Mouse (Mus musculus) heart, embryonic 11.5 days (tissue): ENCODE measurements around the gene Wdr20. TPM values are rescaled to one million over a fixed set of nuclear protein-coding genes. Genes with fewer than 3 reads are reported as not detected.
"Not testable (repeated sequence)": the region's sequence is repeated elsewhere in the genome, so short reads cannot be mapped to it uniquely, and the experiment has no call there.

ENCODE experiments used
- ATAC-seq: fragments of 200-750 bp; cut with Nextera tagmentation; replicated peaks from 2 replicates; pipeline ENCODE4 v1.8.0; 2017; ENCODE audit warnings: moderate library complexity; ENCODE audit not compliant: insufficient number of reproducible peaks, low FRiP score, low TSS enrichment
- H3K27ac ChIP-seq: fragments of 300-500 bp; sonication (generic); 2 replicates; pipeline ENCODE4 v1.5.1; 2014; ENCODE audit warnings: mild to moderate bottlenecking, low read depth, low read length
- H3K27me3 ChIP-seq: fragments of 300-500 bp; sonication (generic); 2 replicates; pipeline ENCODE4 v1.6.1; 2014; ENCODE audit warnings: mild to moderate bottlenecking, low read length, mixed read lengths; ENCODE audit not compliant: control insufficient read depth, insufficient read depth
- H3K36me3 ChIP-seq: fragments of 300-500 bp; sonication (generic); 2 replicates; pipeline ENCODE4 v1.6.1; 2014; ENCODE audit warnings: mild to moderate bottlenecking, low read length, moderate library complexity, mixed read lengths; ENCODE audit not compliant: control insufficient read depth, insufficient read depth
- H3K4me1 ChIP-seq: fragments of 300-500 bp; sonication (generic); 2 replicates; pipeline ENCODE4 v1.6.1; 2014; ENCODE audit warnings: low read length; ENCODE audit not compliant: control insufficient read depth, insufficient read depth
- H3K4me2 ChIP-seq: fragments of 300-500 bp; sonication (generic); 2 replicates; pipeline ENCODE4 v1.6.1; 2014; ENCODE audit warnings: mild to moderate bottlenecking, moderate library complexity
- H3K4me3 ChIP-seq: fragments of 300-500 bp; sonication (generic); 2 replicates; pipeline ENCODE4 v1.5.1; 2014; ENCODE audit warnings: low read depth, low read length
- H3K9ac ChIP-seq: fragments of 300-500 bp; sonication (generic); 2 replicates; pipeline ENCODE4 v1.6.1; 2014; ENCODE audit warnings: mild to moderate bottlenecking, low read depth, low read length, moderate library complexity
- H3K9me3 ChIP-seq: fragments of 300-500 bp; sonication (generic); replicated peaks from 2 replicates; pipeline ENCODE4 v1.6.1; 2016; ENCODE audit warnings: low read length; ENCODE audit not compliant: control insufficient read depth
- WGBS: fragments of 180-500 bp; shearing (Covaris S2); extraction: QIAGEN DNeasy Blood & Tissue Kit; methylation state at CpG from one replicate; pipeline ENCODE4 v1.1.7; 2014; ENCODE audit not compliant: insufficient replicate concordance; 5-methylcytosine and 5-hydroxymethylcytosine counted together
- polyA plus RNA-seq: library from polyadenylated mRNA; unstranded; fragments of >200 nt; fragmentation: Nextera tagmentation; extraction: Ambion mirVana; gene quantifications from 2 replicates; pipeline ENCODE4 v1.2.1, GENCODE M21; 2014

Wdr20 gene
- polyA plus RNA-seq, 1 experiment from 2014 or later, result 15.2 TPM

GRCm38 (mm10) chr12:110705419-110705818 lies 32.3 kb upstream of the Wdr20 start:
- not testable (repeated sequence) for H3K9me3 ChIP-seq, H3K36me3 ChIP-seq, H3K27ac ChIP-seq, H3K27me3 ChIP-seq, H3K4me3 ChIP-seq, ATAC-seq, H3K9ac ChIP-seq, H3K4me2 ChIP-seq
- 89% methylated on average over 4 of the region's 4 CpGs for WGBS
- H3K4me1 ChIP-seq, result peaks cover 15% of the 10 kb centered on the region; the same call in 1 of the 2 replicates

- Histone ChIP-seq H3K36me3 (no peaks in the 10 kb centered on the region), H3K9ac (peak overlapping the region; percentile 72), H3K4me1 (peaks cover 13% of the 10 kb centered on the region; the same call in 1 of the 2 replicates), H3K4me2 (peak overlapping the region; percentile 75), H3K27ac (peak overlapping the region; percentile 46; the same call in 1 of the 2 replicates), H3K9me3 (no peaks in the 10 kb centered on the region), H3K27me3 (no peaks in the 10 kb centered on the region), H3K4me3 (peak overlapping the region; percentile 51)
- 1% methylated on average over 27 of the region's 27 CpGs for WGBS
- ATAC-seq, result peak; percentile 76; the same call in 1 of the 2 replicates
Measured at GRCm38 (mm10) chr12:110706337-110707231, 31.2 kb upstream of the Wdr20 start.

- no peak overlapping the region for H3K4me3 ChIP-seq
- H3K27ac ChIP-seq, result no peak overlapping the region
- no peak overlapping the region for H3K9ac ChIP-seq
- 85% methylated on average over 7 of the region's 7 CpGs for WGBS
- H3K36me3 ChIP-seq, result no peaks in the 10 kb centered on the region
- no peaks in the 10 kb centered on the region for H3K9me3 ChIP-seq
- ATAC-seq, result no peak
- H3K4me2 ChIP-seq, result peak overlapping the region; percentile 75
- no peaks in the 10 kb centered on the region for H3K27me3 ChIP-seq
- peaks cover 9% of the 10 kb centered on the region; the same call in 1 of the 2 replicates for H3K4me1 ChIP-seq
Measured at GRCm38 (mm10) chr12:110707451-110707850, 30.3 kb upstream of the Wdr20 start.

- H3K36me3 ChIP-seq, result no peaks in the 10 kb centered on the region
- no peak for ATAC-seq
- no peaks in the 10 kb centered on the region for H3K9me3 ChIP-seq
- H3K4me2 ChIP-seq, result no peak overlapping the region
- no peaks in the 10 kb centered on the region for H3K27me3 ChIP-seq
- H3K9ac ChIP-seq, result no peak overlapping the region
- H3K27ac ChIP-seq, result no peak overlapping the region
- no peak overlapping the region for H3K4me3 ChIP-seq
- H3K4me1 ChIP-seq, result peaks cover 5% of the 10 kb centered on the region; the same call in 1 of the 2 replicates
- 61% methylated on average over 5 of the region's 5 CpGs for WGBS
Measured at GRCm38 (mm10) chr12:110711270-110711669, 26.5 kb upstream of the Wdr20 start.

GRCm38 (mm10) chr12:110713784-110714183 lies 24.0 kb upstream of the Wdr20 start:
- Histone ChIP-seq H3K36me3 (no peaks in the 10 kb centered on the region), H3K4me3 (no peak overlapping the region), H3K4me2 (no peak overlapping the region), H3K27me3 (peaks cover 2% of the 10 kb centered on the region), H3K9me3 (no peaks in the 10 kb centered on the region), H3K4me1 (no peaks in the 10 kb centered on the region), H3K9ac (no peak overlapping the region), H3K27ac (no peak overlapping the region)
- WGBS, result 92% methylated on average over 6 of the region's 6 CpGs
- ATAC-seq, result no peak

- H3K4me3 ChIP-seq, result no peak overlapping the region
- H3K36me3 ChIP-seq, result no peaks in the 10 kb centered on the region
- no peaks in the 10 kb centered on the region for H3K4me1 ChIP-seq
- no peak overlapping the region for H3K9ac ChIP-seq
- H3K9me3 ChIP-seq, result no peaks in the 10 kb centered on the region
- peaks cover 3% of the 10 kb centered on the region for H3K27me3 ChIP-seq
- WGBS, result 86% methylated on average over 6 of the region's 6 CpGs
- no peak overlapping the region for H3K4me2 ChIP-seq
- no peak overlapping the region for H3K27ac ChIP-seq
- ATAC-seq, result no peak
Measured at GRCm38 (mm10) chr12:110714215-110714614, 23.5 kb upstream of the Wdr20 start.

- ATAC-seq, result no peak
- H3K27ac ChIP-seq, result no peak overlapping the region
- no peak overlapping the region for H3K4me2 ChIP-seq
- H3K36me3 ChIP-seq, result no peaks in the 10 kb centered on the region
- H3K4me3 ChIP-seq, result no peak overlapping the region
- peaks cover 3% of the 10 kb centered on the region for H3K27me3 ChIP-seq
- H3K4me1 ChIP-seq, result no peaks in the 10 kb centered on the region
- 26% methylated on average over 5 of the region's 5 CpGs for WGBS
- H3K9ac ChIP-seq, result no peak overlapping the region
- H3K9me3 ChIP-seq, result no peaks in the 10 kb centered on the region
Measured at GRCm38 (mm10) chr12:110716004-110716403, 21.7 kb upstream of the Wdr20 start.

- no peak for ATAC-seq
- no peak overlapping the region for H3K4me2 ChIP-seq
- H3K4me3 ChIP-seq, result no peak overlapping the region
- H3K36me3 ChIP-seq, result no peaks in the 10 kb centered on the region
- no peak overlapping the region for H3K9ac ChIP-seq
- 88% methylated on average over 5 of the region's 5 CpGs for WGBS
- no peaks in the 10 kb centered on the region for H3K9me3 ChIP-seq
- H3K27ac ChIP-seq, result no peak overlapping the region
- no peaks in the 10 kb centered on the region for H3K27me3 ChIP-seq
- no peaks in the 10 kb centered on the region for H3K4me1 ChIP-seq
Measured at GRCm38 (mm10) chr12:110725051-110725450, 12.7 kb upstream of the Wdr20 start.
